Mouse (Mus musculus): ENCODE results near the gene Shb.
"Not testable (repeated sequence)": the region's sequence is repeated elsewhere in the genome, so short reads cannot be mapped to it uniquely, and the experiment has no call there.

DNA sequence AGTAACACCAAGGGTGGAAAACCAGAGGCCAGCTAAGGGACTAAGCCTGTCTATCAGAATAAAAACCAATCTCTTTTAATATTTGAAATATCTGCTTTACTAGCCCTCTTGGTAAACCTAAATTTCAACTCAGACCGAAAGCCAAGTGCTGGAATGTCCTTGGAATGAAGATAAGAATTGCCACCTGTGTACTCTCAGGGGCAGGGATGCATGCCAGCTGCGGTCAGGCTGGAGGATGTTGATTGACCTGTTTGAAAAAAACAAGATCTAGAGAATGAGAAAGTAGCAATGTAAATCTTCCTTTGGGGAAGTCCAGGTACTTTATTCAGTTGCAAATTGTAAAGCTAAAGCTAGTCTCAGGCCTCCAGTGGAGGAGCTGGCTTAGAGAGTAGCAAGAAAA lies 150.1 kb downstream of the Shb start:
- TF ChIP-seq MYOD1 (IDR thresholded peaks at IDR 0.05; ENCODE audit: control insufficient read depth in 1 of 3, insufficient read length in 2 of 3, low read depth in 2 of 3); MYOG (IDR thresholded peaks at IDR 0.05; ENCODE audit: control insufficient read depth in 1 of 3, insufficient read depth in 1 of 3, insufficient read length in 2 of 3, low read depth in 2 of 3); REST (IDR thresholded peaks at IDR 0.05; ENCODE audit: insufficient read depth, insufficient read length); TCF12 (IDR thresholded peaks at IDR 0.05; ENCODE audit: insufficient read depth, poor library complexity, severe bottlenecking); MAX (IDR thresholded peaks at IDR 0.05; ENCODE audit: low read depth); POLR2A (IDR thresholded peaks at IDR 0.05; ENCODE audit: insufficient read length, low read depth); POLR2AphosphoS2 (IDR thresholded peaks at IDR 0.05; ENCODE audit: insufficient read length, low read depth); USF1 (IDR thresholded peaks at IDR 0.05; ENCODE audit: low read depth); E2F4 (IDR thresholded peaks at IDR 0.05; ENCODE audit: insufficient read depth); SRF (IDR thresholded peaks at IDR 0.05; ENCODE audit: control insufficient read depth, insufficient read length, low read depth): not testable (repeated sequence)

Data from myocyte (in vitro differentiated cells).